Mouse (Mus musculus) gastrocnemius, postnatal 36 days (tissue): Measurements from ENCODE around the gene Tmppe. TPM values are rescaled to one million over a fixed set of nuclear protein-coding genes. Genes with fewer than 3 reads are reported as not detected.
"Not testable (repeated sequence)": the region's sequence is repeated elsewhere in the genome, so short reads cannot be mapped to it uniquely, and the experiment has no call there.

Experiments used
- DNase-seq, 2 experiments: peaks; one replicate each; pipeline ENCODE4 v3.0.0; 2022
- intact Hi-C: fragments of 180-260 bp; cut with DNase I; formaldehyde crosslinking; loops from one replicate; pipeline ENCODE4 v1.15.1; 2025
- long read RNA-seq, 2 experiments: library from polyadenylated mRNA; stranded (forward); transcript quantifications; one replicate each; pipeline ENCODE4 v2.0.0; 2021
- total RNA-seq, 2 experiments: library from RNA; stranded (reverse); gene quantifications; 2 replicates each; pipeline ENCODE4 v1.2.3; 2021

The Tmppe gene
- 1 to 10 TPM in 1 of 2 experiments, under 1 TPM in 1; 0.84 to 1.5 TPM for total RNA-seq
- long read RNA-seq, experiment 1, partial matches to known transcripts = 0 of 1 reads
- long read RNA-seq, experiment 1, other reads (novel, unspliced or antisense) = 1 of 1 reads
- long read RNA-seq, experiment 2 = 0 reads

GRCm38 (mm10) chr9:114400949-114401684, at the start of gene Tmppe, which contains the start of gene Glb1:
Gene Tmppe, plus strand, starts transcription at chr9:114401105.
Gene Glb1, plus strand, starts transcription at chr9:114401076.
- peak; percentile 70 to 76 for DNase-seq
- intact Hi-C loops = no loop called here

- DNase-seq = peak; percentile 61 to 73
- intact Hi-C loops = no loop called here
These were observed 33.0 kb upstream of the Tmppe start for GRCm38 (mm10) chr9:114367783-114368470.

- intact Hi-C loops = no loop called here
- no peak for DNase-seq
These were observed 32.4 kb upstream of the Tmppe start for GRCm38 (mm10) chr9:114368471-114368858.

- intact Hi-C loops, DNase-seq: not testable (repeated sequence)
These were observed 31.5 kb upstream of the Tmppe start for GRCm38 (mm10) chr9:114369389-114369788.

- not testable (repeated sequence) for DNase-seq
- intact Hi-C loops = loop anchor here (5.0 kb wide), 1 partner anchor 279 kb away; no protein-coding TSS in a partner anchor
These were observed 29.2 kb upstream of the Tmppe start for GRCm38 (mm10) chr9:114371717-114372116.

GRCm38 (mm10) chr9:114375276-114375962, 25.5 kb upstream of the Tmppe start:
- no peak for DNase-seq
- intact Hi-C loops = no loop called here

GRCm38 (mm10) chr9:114377168-114377567, 23.7 kb upstream of the Tmppe start:
- no peak for DNase-seq
- intact Hi-C loops = no loop called here

- intact Hi-C loops = loop anchor here (2.0 kb wide), 1 partner anchor 61 kb away; no protein-coding TSS in a partner anchor
- DNase-seq = no peak
These were observed 21.0 kb upstream of the Tmppe start for GRCm38 (mm10) chr9:114379871-114380270.

- DNase-seq = no peak
These were observed 19.8 kb upstream of the Tmppe start for GRCm38 (mm10) chr9:114380881-114381733.

GRCm38 (mm10) chr9:114382936-114383710, 17.8 kb upstream of the Tmppe start:
- DNase-seq = no peak
- intact Hi-C loops = no loop called here

More at GRCm38 (mm10) chr9:114380881-114381733, 19.8 kb upstream of the Tmppe start:
- intact Hi-C loops = loop anchor here (2.0 kb wide), 1 partner anchor 62 kb away; no protein-coding TSS in a partner anchor

- DNase-seq = no peak
- intact Hi-C loops = no loop called here
These were observed 16.2 kb upstream of the Tmppe start for GRCm38 (mm10) chr9:114384691-114385090.

- no peak for DNase-seq
- intact Hi-C loops = no loop called here
These were observed 15.7 kb upstream of the Tmppe start for GRCm38 (mm10) chr9:114385160-114385559.

- intact Hi-C loops = no loop called here
- DNase-seq = no peak
These were observed 13.8 kb upstream of the Tmppe start for GRCm38 (mm10) chr9:114387086-114387485.

- no peak for DNase-seq
- intact Hi-C loops = no loop called here
These were observed 12.6 kb upstream of the Tmppe start for GRCm38 (mm10) chr9:114388288-114388687.

- intact Hi-C loops = no loop called here
- DNase-seq = no peak
These were observed 12.1 kb upstream of the Tmppe start for GRCm38 (mm10) chr9:114388701-114389370.

- intact Hi-C loops = no loop called here
- no peak for DNase-seq
These were observed 11.5 kb upstream of the Tmppe start for GRCm38 (mm10) chr9:114389371-114389904.

GRCm38 (mm10) chr9:114389905-114390748, 10.8 kb upstream of the Tmppe start, which contains the start of gene Crtap:
Gene Crtap, minus strand, starts transcription at chr9:114390675.
- DNase-seq = peak; percentile 43 to 47
- intact Hi-C loops = no loop called here
